Comparison of ENCODE assay signal across 17 mouse cellular contexts in the genomic region with DNA sequence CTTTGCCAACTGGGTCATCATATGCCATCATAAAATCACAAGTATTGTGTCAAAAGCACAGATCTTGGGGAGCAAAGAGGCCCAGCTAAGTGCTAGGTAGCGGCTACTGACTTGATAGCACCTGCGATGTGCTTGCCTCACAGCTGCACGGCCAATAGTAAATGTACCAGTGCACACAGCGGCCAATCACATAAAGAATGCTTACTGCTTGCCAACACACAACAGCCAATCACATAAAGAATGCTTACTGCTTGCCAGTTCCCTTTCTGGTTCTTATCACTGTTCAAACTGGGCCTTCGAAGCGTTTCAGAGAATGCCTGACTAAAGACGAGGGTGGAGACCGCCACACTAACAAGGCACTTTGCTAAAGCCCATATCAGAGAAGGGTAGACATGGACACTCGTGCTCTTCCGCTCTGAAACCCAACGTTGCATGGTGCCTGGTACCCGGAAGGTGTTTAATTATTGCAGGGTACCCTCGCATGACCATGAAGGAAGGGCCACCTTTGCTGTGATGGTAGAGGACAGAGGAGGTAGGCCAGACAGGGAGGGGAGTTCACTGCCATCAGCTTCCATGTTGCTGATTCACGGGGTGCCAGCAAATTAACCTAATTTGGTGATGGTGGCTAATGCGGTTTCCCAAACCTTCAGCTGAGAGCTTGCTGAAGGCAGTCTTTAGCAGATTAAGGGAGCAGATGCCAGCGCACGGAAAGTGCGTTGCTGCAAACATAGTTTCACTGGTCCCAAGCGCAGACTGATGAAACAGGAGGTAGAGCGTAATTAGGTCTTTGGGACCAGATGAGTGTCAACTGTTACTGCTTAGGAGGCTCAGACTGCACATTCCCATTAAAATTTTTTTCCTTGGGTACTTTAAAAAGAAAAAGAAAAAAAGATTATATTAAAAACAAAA.
DNase-seq lines count a peak whose midpoint lies in the region; ATAC-seq and TF ChIP-seq lines count a peak whose summit lies in the region.
"Had no signal": no experiment of that assay in that cellular context is flagged by ENCODE, and none has a peak within 500 bp of the region (broad histone marks: within the 10 kb centered on the region; RNA-seq: fewer than 3 reads in every experiment).

No protein-coding gene starts in this region.

- 67% methylated on average over 20 of the region's 20 CpGs for WGBS in heart, adult 2 months
- WGBS in limb, embryonic 15.5 days: 64% methylated on average over 20 of the region's 20 CpGs

- no peaks in the 10 kb centered on the region for H3K9me3 ChIP-seq in limb, embryonic 15.5 days
- H3K9me3 ChIP-seq: hindbrain, embryonic 15.5 days; midbrain, embryonic 12.5 days had no signal

- peak overlapping the region; percentile 5 for H3K27ac ChIP-seq in heart, adult 2 months
- H3K27ac ChIP-seq in limb, embryonic 15.5 days: peak overlapping the region; percentile 12
- H3K27ac ChIP-seq: hindbrain, embryonic 15.5 days; midbrain, embryonic 12.5 days had no signal

- DNase-seq in cerebellum, adult 9-11 months: peak; percentile 35
- no peak for DNase-seq in cerebellum, adult 18-20 months
- no peak for DNase-seq in heart, adult 2 months
- DNase-seq in heart, adult 9 months (ENCODE audit: low spot score in 2 of 2): no peak
- peak; percentile 10 for DNase-seq in left cerebral cortex, postnatal 4 days
- DNase-seq in left cerebral cortex, adult 11 months (ENCODE audit: low spot score): no peak
- no peak for DNase-seq in frontal cortex, adult 2 months (ENCODE audit: extremely low spot score in 1 of 2, low spot score in 1 of 2)
- DNase-seq: adrenal gland, postnatal 25 days; lung, adult 2 months; lung, postnatal 4 days; right cerebral cortex, adult 18-20 months; thymus, postnatal 14 days had no signal

- no peak for TF ChIP-seq CTCF in heart, adult 2 months (IDR thresholded peaks at IDR 0.05)

- peaks cover 5% of the 10 kb centered on the region for H3K36me3 ChIP-seq in heart, adult 2 months (ENCODE audit: control insufficient read depth, insufficient read depth, low read length)
- no peaks in the 10 kb centered on the region for H3K36me3 ChIP-seq in limb, embryonic 15.5 days
- H3K36me3 ChIP-seq: hindbrain, embryonic 15.5 days; midbrain, embryonic 12.5 days had no signal

- H3K27me3 ChIP-seq in heart, adult 2 months (ENCODE audit: control insufficient read depth, insufficient read depth, low read length): no peaks in the 10 kb centered on the region
- H3K27me3 ChIP-seq in limb, embryonic 15.5 days: no peaks in the 10 kb centered on the region; the same call in 1 of the 2 replicates
- H3K27me3 ChIP-seq: hindbrain, embryonic 15.5 days; midbrain, embryonic 12.5 days had no signal

- intact Hi-C loops in heart, adult 2 months (cut with DNase I): loop anchor here (10.0 kb wide), 1 partner anchor 648 kb away; no protein-coding TSS in a partner anchor
- intact Hi-C loops in left cerebral cortex, postnatal 4 days (cut with DNase I): loop anchor here (10.0 kb wide), 1 partner anchor 98 kb away; no protein-coding TSS in a partner anchor

- no peak overlapping the region for H3K9ac ChIP-seq in heart, adult 2 months (ENCODE audit: low read depth, low read length)
- no peak overlapping the region for H3K9ac ChIP-seq in limb, embryonic 15.5 days
- H3K9ac ChIP-seq: hindbrain, embryonic 15.5 days; midbrain, embryonic 12.5 days had no signal

- no peak for TF ChIP-seq POLR2A in heart, adult 2 months (IDR thresholded peaks at IDR 0.05; ENCODE audit: insufficient read depth, low read depth, low read length)

- 0 out of 2 replicates have a peak, but pooled peaks have one; percentile 36 for ATAC-seq in limb, embryonic 15.5 days (ENCODE audit: insufficient number of reproducible peaks, low FRiP score, low TSS enrichment, low read depth)
- ATAC-seq: activated CD4-positive, CD25-positive, alpha-beta regulatory T cell, adult 4 months had no signal

- no peak for TF ChIP-seq EP300 in heart, adult 2 months (IDR thresholded peaks at IDR 0.05; ENCODE audit: insufficient read depth, low read depth, low read length)

- H3K4me3 ChIP-seq in heart, adult 2 months: no peak overlapping the region
- H3K4me3 ChIP-seq in limb, embryonic 15.5 days: no peak overlapping the region
- H3K4me3 ChIP-seq: hindbrain, embryonic 15.5 days; midbrain, embryonic 12.5 days; myocyte had no signal

- H3K4me1 ChIP-seq in heart, adult 2 months (ENCODE audit: control insufficient read depth, insufficient read depth, low read length): peaks cover 8% of the 10 kb centered on the region
- H3K4me1 ChIP-seq in limb, embryonic 15.5 days: peaks cover 36% of the 10 kb centered on the region

- peaks cover 6% of the 10 kb centered on the region for H3K79me2 ChIP-seq in heart, adult 2 months (replicated peaks; ENCODE audit: control insufficient read depth, insufficient read depth, low read length)

- no peak overlapping the region for H3K4me2 ChIP-seq in limb, embryonic 15.5 days
- H3K4me2 ChIP-seq: hindbrain, embryonic 15.5 days; midbrain, embryonic 12.5 days had no signal

Comparison
In these comparisons a context has a peak if more than half of its experiments do, and no peak if none do; other contexts are left out.
1. DNase-seq: peak in cerebellum, adult 9-11 months (single experiment) and left cerebral cortex, postnatal 4 days (single experiment); none in cerebellum, adult 18-20 months (0 of 2), heart, adult 2 months (0 of 2), heart, adult 9 months (0 of 2), left cerebral cortex, adult 11 months (single experiment) and frontal cortex, adult 2 months (0 of 2).